Mouse (Mus musculus) lung, postnatal 0 days (tissue): ENCODE measurements at regions not wholly inside any gene's neighbourhood (a gene's known extent, or its start where the extent isn't known, plus 50 kb on each side); places are given as distances from the start of the nearest gene placed in this dataset. TPM values are rescaled to one million over a fixed set of nuclear protein-coding genes. Genes with fewer than 3 reads are reported as not detected.
A peak's percentile ranks its signal among the peaks of the same experiment; 100 is the strongest.

Experiments
- ATAC-seq: fragments of 200-750 bp; cut with Nextera tagmentation; 2 replicates; pipeline ENCODE4 v1.8.0; 2017; ENCODE audit warnings: moderate library complexity
- DNase-seq: peaks from one replicate; pipeline ENCODE4 v3.0.0-alpha.2; 2016; ENCODE audit warnings: low spot score
- H3K27ac ChIP-seq: fragments of 300-500 bp; sonication (generic); 2 replicates; pipeline ENCODE4 v1.5.1; 2014; ENCODE audit warnings: antibody characterized with exemption, mild to moderate bottlenecking, low read length, mixed read lengths
- H3K27me3 ChIP-seq: fragments of 300-500 bp; sonication (generic); replicated peaks from 2 replicates; pipeline ENCODE4 v1.6.1; 2014; ENCODE audit warnings: low read length, mixed read lengths; ENCODE audit not compliant: insufficient read depth
- H3K36me3 ChIP-seq: fragments of 300-500 bp; sonication (generic); 2 replicates; pipeline ENCODE4 v1.6.1; 2014; ENCODE audit warnings: low read length, mixed read lengths; ENCODE audit not compliant: insufficient read depth
- H3K4me1 ChIP-seq: fragments of 300-500 bp; sonication (generic); 2 replicates; pipeline ENCODE4 v1.6.1; 2014; ENCODE audit warnings: antibody characterized with exemption, low read depth, low read length, mixed read lengths; ENCODE audit not compliant: insufficient read depth
- H3K4me2 ChIP-seq: fragments of 300-500 bp; sonication (generic); replicated peaks from 2 replicates; pipeline ENCODE4 v1.6.1; 2014; ENCODE audit warnings: low read depth, mild to moderate bottlenecking, low read length, moderate library complexity, mixed read lengths
- H3K4me3 ChIP-seq: fragments of 300-500 bp; sonication (generic); 2 replicates; pipeline ENCODE4 v1.5.1; 2014; ENCODE audit warnings: low read depth, low read length
- H3K9ac ChIP-seq: fragments of 300-500 bp; sonication (generic); replicated peaks from 2 replicates; pipeline ENCODE4 v1.6.1; 2014; ENCODE audit warnings: low read depth, mild to moderate bottlenecking
- H3K9me3 ChIP-seq: fragments of 300-500 bp; sonication (generic); 2 replicates; pipeline ENCODE4 v1.6.1; 2016; ENCODE audit warnings: low read length, mixed read lengths
- CTCF ChIP-seq: IDR thresholded peaks from 2 replicates; pipeline ENCODE4 v1.5.1; 2016; ENCODE audit warnings: antibody characterized with exemption, mild to moderate bottlenecking
- EP300 ChIP-seq: IDR thresholded peaks from 2 replicates; pipeline ENCODE4 v1.6.1; 2016; ENCODE audit warnings: antibody characterized with exemption, mild to moderate bottlenecking, control low read depth
- WGBS: fragments of 180-500 bp; shearing (Covaris S2); extraction: QIAGEN DNeasy Blood & Tissue Kit; methylation state at CpG from one replicate; pipeline ENCODE4 v1.1.7; 2014; 5-methylcytosine and 5-hydroxymethylcytosine counted together
- microRNA-seq: library from miRNA; unstranded; fragments of <30 nt; microRNA quantifications from one replicate; pipeline ENCODE4, GENCODE M21; 2016

DNA sequence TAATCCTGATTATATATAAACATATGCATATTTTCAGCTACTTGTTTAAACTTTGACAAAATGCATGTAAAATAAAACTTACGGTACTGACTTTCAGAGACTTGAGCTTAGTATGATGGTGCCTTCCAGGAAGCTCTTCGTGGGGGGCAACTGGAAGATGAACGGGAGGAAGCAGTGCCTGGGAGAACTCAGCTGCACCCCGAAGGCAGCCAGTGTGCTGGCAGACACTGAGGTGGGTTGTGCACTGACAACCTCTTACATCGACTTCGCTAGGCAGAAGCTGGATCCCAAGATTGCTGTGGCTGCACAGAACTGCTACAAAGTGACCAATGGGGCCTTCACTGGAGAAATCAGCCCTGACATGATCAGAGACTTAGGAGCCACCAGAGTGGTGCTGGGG is 61.5 kb upstream of the Prdm1 start:
- Histone ChIP-seq H3K9ac (no peak overlapping the region), H3K36me3 (no peaks in the 10 kb centered on the region), H3K27me3 (no peaks in the 10 kb centered on the region), H3K27ac (no peak overlapping the region), H3K4me2 (no peak overlapping the region), H3K9me3 (no peaks in the 10 kb centered on the region), H3K4me3 (no peak overlapping the region), H3K4me1 (peaks cover 10% of the 10 kb centered on the region; the same call in 1 of the 2 replicates)
- DNase-seq (no peak), ATAC-seq (no peak)
- no peak for TF ChIP-seq EP300
- no peak for TF ChIP-seq CTCF
- WGBS: 58% methylated on average over 6 of the region's 6 CpGs

DNA sequence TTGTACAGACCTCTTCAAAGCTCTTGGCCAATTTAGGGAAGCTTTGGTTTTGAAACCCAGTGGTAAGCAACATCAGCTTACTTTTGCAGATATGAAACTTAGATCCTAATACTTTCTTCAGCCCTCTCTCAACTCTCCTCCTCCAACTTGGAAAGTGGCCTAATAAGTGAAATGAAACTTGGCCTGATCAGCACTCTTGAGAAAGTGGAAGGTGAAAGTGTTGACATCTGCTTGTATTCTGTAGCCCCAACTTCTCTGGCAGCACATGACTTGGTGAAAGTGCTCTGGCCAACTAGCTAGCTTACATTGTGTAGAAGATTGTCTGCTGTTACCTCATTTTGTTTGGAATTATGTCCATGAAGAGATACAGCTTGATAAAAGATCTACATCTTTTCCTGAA is 61.1 kb upstream of the Prdm1 start:
- H3K9ac ChIP-seq: no peak overlapping the region
- ATAC-seq: peak; percentile 81
- peaks cover 10% of the 10 kb centered on the region; the same call in 1 of the 2 replicates for H3K4me1 ChIP-seq
- H3K27ac ChIP-seq: no peak overlapping the region
- no peaks in the 10 kb centered on the region for H3K9me3 ChIP-seq
- TF ChIP-seq EP300 (peak; percentile 20; the same call in 1 of the 2 replicates), CTCF (no peak)
- DNase-seq: peak; percentile 87
- no peak overlapping the region for H3K4me3 ChIP-seq
- H3K27me3 ChIP-seq: no peaks in the 10 kb centered on the region
- no peak overlapping the region for H3K4me2 ChIP-seq
- no peaks in the 10 kb centered on the region for H3K36me3 ChIP-seq

DNA sequence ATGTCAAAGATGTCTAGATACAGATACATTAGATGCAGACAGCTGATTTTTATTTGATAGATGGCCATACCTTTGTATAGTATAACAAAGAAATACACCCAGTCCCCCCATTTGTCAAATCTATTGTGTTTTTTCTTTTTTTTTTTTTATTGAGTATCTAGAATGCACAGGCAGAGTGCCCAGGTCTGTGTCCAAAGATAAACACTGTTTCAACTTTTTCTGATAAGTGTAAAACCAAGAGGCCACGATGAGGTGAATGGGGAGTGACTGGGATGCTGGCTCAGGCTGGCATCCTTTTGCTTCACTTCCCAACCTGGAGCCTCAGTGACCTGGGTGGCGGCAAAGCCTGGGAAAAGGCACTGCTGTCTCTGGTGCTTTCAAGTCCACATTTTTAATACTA is 54.4 kb upstream of the Prdm1 start:
- Histone ChIP-seq H3K9me3 (no peaks in the 10 kb centered on the region), H3K4me2 (no peak overlapping the region), H3K4me1 (no peaks in the 10 kb centered on the region), H3K4me3 (no peak overlapping the region), H3K27ac (no peak overlapping the region), H3K27me3 (no peaks in the 10 kb centered on the region), H3K36me3 (no peaks in the 10 kb centered on the region), H3K9ac (no peak overlapping the region)
- TF ChIP-seq EP300 (no peak), CTCF (no peak)
- DNase-seq (no peak), ATAC-seq (no peak)
- 66% methylated on average over 2 of the region's 2 CpGs for WGBS

Small RNA genes lying in the stretch of these regions (microRNA-seq; reads per million reads assigned to microRNA genes)
- not detected for gene Gm24271
